Mouse (Mus musculus) T-helper 17 cell (primary cell): ENCODE data around the gene Nfatc2.

ENCODE experiments used
- in situ Hi-C, 2 experiments: fragments of 300-600 bp; cut with MboI, MseI; formaldehyde crosslinking; loops; 1 replicate in 1 of 2; 2 replicates in 1 of 2; pipeline ENCODE4 v1.15.1; 2025; ENCODE audit warnings: high pct_unique_total_duplicates in 2 of 2

Gene Nfatc2

DNA sequence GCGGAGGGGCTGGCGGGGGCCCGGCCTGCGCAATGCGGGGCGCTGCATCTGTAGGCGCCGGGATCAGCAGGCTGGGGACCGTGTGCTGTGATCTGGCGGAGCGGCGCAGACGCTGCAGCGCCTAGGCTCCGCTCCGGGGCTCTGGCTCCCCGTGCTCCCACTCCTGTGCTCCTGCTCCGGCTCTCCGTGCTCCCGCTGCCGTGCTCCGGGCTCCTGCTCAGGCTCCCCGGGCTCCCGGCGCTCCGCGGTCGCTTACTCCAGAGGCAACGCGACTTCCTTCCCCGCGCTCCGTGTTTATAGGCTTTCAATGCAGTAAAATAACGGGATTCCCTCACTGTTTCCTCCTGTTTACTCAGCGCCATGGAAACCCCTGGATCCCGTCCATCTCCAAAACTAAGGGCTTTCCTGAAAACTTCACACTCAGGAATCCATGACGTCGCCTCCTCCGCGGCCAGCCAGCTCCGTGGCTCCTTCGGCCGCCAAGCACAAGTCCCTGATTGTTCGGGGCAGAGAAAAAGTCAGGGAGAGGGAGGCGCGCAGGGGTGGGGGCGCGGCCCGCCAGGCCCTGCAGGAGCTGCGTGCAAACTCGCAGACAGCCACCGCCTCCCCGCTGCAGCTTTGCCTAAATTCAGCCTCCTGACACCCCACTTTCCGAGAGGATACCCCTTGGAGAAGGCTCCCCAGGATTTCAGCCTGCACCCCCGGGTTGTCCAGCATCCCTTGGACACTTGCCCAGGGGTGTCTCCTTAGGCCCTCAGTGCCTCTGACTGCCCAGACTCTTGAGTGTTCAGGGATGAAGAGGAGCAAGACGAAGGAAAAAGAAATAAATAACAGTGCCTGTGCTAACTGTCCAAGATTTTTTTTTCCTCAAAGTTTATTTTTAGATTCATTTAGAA lies at the start of gene Nfatc2:
TSS of gene Nfatc2 (minus strand) at position 167 of the 896 bp plus-strand sequence.
- in situ Hi-C loops = loop anchor here in 1 of 2 experiments (5.0 kb wide), 1 partner anchor 39 kb away; no protein-coding TSS in a partner anchor

DNA sequence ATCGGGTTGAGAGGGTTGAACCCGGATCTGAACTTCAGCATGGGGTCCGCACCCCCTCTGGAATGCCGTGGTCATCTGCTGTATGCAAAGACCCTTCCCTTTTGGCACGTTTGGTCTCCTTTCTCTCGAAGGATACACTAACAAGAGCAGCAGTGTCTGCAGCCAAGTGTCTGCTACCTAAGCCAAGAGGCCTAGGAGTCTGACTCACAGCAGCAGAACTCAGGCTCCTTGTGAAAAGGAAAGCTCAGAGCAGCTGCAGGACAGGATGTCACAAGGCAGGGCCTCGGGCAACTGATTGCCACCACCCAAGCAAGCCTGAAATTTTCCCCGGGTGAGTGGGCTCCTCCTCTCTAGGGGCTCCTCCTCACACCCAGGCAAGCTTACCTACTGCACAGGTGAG lies 46.7 kb upstream of the Nfatc2 start:
- in situ Hi-C loops = no loop called here

DNA sequence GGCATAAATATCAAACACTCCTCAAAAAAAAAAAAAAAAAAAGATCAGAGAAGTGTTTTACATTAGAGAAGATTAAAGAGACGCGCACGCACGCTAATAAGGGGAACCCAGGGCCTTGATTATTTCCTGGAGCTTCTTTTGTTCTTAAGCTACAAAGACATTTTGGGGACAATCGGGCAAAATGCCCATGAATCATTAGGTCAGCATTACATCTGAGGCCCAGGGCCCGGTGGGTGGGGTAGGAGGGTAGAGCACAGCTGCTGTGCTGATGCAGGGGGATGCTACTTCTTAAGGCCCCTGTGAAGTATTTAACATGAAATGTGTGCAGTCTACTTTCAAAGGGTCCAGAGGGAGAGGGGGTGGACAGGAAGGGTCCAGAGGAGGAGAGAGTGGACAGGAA lies 43.4 kb upstream of the Nfatc2 start:
- in situ Hi-C loops = no loop called here

DNA sequence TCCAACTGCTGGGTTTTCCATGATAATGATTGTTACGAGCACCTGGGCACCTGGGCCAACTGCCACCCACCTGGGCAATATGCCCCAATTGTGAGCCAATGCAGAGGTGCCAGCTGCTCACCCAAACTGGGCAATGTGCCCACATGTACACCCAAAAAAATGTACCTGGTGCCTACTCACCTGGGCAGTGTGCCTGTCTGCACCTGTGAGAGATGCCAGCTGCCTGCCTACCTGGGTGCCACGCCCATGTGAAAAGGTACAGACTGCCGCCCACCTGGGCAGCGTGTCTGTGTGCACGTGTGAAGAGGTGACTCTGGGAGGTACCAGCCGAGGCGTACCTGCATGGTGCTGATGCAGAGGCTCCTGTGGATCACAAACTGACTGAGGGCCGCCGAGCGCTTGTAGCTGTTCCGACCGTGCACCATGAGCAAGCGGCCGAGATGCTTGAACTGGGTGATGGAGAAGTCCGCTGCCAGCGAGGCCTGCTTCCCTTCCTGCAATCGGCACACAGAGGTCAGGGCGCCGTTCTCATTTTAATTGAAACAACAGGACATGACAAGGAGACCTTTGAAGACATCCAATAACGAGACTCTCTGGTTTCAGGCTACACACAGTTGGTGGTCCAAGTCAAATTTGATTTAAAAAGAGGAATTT lies 42.2 kb upstream of the Nfatc2 start:
- in situ Hi-C loops = no loop called here

DNA sequence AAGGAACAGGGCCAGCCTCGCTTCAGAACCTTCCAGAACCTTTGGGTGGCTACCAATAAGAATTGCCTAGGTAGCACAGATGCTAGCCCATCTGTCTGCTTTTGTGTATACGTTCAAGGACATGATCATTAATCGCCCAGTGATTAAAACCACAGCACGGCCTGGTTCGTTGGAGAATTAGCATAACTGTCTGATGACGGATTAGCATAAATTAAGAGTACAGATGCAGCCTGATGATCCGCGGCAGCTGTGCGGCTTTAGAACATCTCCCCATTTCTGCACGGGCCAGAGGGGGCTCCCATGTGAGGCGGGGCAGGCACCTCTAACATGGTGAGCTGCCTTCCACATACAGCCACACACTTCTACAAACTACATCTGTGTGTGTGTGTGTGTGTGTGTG lies 40.7 kb upstream of the Nfatc2 start:
- in situ Hi-C loops = no loop called here

DNA sequence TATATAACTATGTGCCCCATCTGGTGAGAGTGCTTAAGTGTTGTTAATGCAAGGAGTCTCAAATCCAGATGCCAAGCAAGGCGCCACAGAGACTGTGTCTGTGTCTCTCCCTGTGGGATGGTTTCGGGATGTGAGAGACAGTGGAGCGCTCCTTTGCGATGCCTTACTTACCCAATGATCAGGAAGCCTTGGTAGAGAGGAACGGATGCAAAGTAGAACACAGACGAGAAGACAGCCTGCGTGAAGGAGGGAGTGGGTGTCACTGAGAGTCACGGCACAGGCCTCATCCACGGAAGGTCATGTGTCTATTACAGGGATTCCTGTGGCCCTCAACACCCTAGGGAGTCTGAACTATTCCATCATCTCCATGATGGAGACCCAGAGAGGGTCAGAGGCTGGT lies 39.0 kb upstream of the Nfatc2 start:
- in situ Hi-C loops = no loop called here

DNA sequence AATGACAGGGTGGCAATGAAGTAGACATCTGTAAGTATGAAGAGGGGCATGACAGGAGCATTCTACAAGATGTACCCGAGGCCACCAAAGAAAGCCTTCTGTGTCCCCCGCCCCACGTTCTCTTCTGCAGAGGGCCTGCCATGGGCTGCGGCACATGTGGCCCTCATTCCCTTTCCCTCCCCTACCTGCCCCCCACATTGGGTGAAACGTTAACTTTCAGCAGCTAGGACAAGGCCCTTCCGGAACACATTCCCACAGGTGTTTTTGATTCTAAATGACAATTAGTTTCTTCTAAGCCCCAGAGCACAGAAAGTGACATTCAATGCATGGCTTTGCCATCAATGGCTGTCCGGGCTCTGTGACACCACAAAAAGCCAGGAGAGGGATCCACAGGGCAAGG lies 33.4 kb upstream of the Nfatc2 start:
- in situ Hi-C loops = loop anchor here (5.0 to 10.0 kb wide), 2 partner anchors 348 to 380 kb away; no protein-coding TSS in a partner anchor

DNA sequence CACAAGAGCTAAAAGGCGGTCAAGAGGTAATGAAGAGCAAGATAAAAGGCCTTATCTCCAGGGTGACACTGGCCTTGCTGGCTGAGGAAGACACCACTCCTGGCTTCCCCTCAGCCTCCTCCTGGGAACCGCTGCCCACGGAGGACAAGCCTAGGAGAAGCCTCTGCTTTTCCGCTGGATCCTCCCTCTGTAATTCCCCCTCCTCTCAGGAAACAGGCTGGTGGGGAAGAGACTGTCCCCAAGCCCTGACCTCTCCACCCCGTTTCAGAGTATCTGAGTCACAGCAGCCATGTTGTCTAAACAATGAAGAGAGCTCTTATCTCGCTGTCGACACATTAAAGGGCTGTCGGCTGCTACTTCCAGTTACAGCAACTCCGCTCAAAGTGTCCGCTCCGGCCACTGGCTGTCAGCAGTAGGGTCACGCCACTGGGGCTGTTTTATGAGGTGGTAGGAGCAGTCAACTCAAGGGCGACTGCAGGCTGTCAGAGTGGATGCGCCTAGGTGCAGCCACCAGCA lies 31.9 kb upstream of the Nfatc2 start:
- in situ Hi-C loops = loop anchor here (10.0 kb wide), 1 partner anchor 379 kb away; no protein-coding TSS in a partner anchor

DNA sequence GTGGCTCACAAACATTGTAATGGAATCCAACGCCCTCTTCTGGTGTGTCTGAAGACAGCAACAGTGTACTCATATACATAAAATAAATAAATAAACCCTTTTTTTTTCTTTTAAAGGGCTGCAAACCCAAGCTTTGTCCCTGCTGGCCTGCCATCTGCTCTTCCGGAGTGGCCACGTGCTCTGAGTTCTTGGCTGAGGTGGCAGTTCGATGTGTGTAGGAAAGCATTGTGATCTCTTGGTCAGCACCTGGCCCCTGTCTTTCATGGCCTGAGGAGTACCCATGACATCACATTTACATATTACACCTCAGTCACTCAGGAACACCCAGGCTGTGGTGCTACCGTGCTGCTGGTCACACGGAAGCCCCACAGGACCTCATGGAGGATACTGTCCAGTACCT lies 31.1 kb upstream of the Nfatc2 start:
- in situ Hi-C loops = loop anchor here (10.0 kb wide), 1 partner anchor 378 kb away; no protein-coding TSS in a partner anchor

DNA sequence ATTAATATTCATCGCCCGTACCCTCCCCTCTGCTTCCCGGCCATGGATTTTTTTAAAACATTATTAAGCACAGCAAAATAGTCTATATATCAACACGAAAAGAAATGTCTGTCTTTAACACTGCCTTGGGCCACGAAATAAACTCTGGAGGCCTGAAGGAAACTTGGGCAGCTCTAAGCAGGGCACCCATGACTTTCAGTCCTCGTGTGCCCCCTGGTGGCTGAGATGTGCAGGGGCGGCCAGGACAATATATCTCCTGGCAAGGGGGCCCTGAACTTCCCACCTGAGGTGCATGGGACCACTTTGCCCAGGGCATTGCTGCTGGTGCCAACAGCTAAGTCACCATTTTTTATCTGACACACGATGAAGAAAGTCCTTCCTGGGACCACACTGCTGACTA lies 27.3 kb upstream of the Nfatc2 start:
- in situ Hi-C loops = loop anchor here (5.0 kb wide), 1 partner anchor 156 kb away; no protein-coding TSS in a partner anchor

DNA sequence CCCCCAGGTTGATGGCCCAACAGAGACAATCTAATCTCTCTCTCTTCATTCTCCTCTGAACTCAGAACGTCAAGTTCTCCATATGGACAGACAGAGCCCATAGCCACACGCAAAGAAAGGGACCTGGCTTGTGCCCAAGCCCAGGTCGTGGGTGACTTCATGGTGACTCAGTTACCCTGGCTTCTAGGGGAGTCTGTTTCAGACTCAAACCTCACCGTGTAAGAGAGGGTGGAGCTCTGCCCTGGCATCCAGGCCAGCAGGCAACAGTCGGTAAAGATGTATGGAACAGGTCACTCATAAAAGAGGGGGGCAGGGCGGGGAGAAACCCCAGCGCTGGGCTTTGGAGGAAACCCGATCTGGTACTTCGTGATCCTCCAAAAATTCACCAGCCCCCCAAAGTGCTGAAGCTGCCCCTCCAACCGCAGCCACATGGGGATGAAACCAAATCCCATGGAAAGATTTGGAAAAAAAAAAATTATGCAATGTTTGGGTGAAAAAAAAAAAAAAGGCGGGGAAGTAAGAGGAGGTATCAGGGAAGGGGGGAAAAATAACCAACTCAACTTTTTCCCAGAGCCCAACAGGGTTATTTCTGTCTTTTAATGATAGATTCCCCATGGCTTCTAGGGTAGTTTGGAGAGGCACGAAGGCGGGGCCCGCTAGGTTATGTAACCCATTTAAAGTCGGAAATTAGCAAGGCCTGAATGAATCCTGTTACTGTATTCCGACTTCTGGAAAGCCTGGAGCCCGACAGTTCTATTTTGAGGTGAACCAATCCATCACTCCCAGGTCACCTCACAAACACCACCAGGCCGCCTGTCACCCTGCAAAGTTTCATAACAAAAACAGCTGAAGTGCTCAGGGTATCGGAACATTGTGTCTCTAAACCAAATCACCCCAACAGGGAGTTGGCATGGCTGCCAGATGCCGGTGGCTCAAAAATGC lies 26.6 kb upstream of the Nfatc2 start:
- in situ Hi-C loops = loop anchor here (5.0 kb wide), 1 partner anchor 156 kb away; no protein-coding TSS in a partner anchor

DNA sequence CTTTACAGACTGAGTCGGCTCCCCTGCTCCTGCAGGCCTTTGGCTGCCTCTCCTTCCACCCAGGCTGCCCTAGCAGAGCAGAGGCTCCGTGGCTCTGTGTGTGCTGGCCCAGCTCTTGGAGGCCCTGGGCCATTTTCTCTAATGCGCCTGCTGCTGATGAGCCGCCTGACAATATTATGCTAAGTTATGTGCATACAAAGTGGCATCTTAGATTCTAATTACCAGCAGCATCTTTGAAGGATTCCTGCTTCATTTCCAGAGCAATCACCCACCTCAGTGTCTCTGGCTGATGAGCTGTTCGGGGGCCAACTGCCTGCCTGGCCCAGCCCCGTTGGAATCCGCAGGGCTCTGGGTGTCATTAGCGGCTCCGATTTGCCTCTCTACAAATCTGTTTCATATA lies 24.9 kb upstream of the Nfatc2 start:
- in situ Hi-C loops = loop anchor here (5.0 kb wide), 1 partner anchor 154 kb away; no protein-coding TSS in a partner anchor

DNA sequence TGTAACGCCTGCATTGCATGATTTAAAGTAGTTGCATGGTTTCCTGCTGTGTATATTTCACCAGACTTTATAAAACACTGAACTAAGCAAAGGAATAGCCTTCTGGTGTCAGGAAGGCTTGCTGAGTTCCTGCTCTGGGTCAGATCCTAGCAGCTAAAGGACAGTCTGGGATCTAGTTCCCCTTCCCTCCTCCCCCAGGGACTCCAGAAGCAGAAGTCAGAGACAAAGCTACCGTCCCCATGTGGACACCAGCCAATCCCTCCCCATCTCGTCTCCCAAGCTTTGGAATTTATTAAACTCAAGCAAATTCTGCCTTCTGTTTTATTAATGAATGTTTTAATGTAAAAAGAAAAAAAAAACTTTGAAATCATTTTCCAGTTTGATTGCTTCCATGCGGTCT lies 23.6 kb upstream of the Nfatc2 start:
- in situ Hi-C loops = loop anchor here (5.0 kb wide), 1 partner anchor 153 kb away; no protein-coding TSS in a partner anchor

DNA sequence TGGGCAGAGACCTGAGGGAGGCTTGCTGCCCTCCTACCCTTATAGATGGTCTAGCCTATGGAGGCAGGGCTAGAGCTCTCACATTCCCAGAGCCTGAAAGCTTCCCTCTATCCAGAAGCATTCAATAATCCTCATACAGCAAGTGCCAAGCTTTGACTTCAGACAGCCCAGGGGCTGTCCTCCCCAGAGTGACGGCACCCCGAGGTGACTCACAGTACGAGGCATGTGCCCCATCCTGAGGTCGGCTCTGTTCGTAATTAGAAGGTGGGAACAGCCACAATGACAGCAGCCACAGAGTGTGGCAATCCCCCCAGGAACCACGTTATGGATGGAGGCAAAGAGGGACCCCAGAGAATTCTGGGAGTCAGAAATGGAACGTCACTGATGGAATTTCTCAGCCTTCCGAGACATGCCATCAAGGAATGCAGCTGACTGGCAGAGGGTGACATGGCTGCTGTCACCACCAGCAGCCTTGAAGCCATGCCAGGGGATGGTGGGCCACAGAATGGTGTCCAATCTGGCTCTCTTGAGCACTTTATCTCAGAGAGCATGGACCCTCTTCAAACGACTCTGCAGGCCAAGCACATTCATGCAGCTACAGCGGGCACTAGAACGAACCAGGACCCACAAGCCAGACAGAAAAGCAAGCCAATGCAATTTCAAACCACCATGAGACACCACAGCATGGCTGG lies 19.8 kb upstream of the Nfatc2 start:
- in situ Hi-C loops = no loop called here

DNA sequence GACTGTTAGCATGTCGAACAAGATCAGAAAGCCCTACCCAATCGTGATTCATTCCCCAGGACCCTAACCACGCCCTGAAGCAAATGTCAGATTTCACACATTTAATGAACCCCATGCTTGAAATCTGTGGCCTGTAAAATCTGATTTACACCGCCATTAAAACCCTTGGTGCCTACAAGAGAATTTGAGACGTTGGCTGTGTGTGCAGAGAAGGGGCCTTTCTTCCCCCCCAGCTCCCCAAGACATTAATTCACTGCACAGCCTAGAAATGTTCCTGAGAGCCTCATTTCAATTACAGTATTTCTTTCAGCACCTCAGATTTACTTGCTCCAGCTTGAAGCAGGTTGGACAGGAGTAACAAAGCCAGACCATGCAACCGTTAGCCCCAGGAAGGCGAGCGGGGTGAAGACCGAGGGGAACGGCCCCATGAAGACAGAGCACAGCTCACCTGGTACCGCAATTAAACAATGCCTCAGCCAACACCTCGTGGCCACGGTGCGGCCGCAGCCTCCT lies 16.8 kb upstream of the Nfatc2 start:
- in situ Hi-C loops = no loop called here

DNA sequence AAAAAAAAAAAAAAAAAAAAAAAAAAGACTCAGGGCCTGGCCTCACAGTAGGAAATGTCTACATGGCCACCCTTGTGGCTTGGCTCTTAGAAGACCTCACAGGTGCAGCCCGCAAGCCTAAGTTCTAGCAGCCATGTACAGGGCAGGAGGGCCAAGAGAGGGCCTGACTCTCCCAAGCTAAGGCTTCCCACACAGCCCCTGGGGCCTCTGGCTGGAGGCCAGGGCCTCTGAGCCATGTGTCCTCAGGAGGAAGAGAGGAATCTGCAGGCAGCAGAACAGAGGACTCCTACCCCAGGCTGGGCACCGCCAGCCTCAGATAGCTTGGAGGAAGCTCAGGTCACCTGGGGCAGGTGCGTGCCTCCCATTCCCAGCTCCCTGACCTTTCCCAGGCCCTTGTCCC lies 13.7 kb upstream of the Nfatc2 start:
- in situ Hi-C loops = no loop called here

DNA sequence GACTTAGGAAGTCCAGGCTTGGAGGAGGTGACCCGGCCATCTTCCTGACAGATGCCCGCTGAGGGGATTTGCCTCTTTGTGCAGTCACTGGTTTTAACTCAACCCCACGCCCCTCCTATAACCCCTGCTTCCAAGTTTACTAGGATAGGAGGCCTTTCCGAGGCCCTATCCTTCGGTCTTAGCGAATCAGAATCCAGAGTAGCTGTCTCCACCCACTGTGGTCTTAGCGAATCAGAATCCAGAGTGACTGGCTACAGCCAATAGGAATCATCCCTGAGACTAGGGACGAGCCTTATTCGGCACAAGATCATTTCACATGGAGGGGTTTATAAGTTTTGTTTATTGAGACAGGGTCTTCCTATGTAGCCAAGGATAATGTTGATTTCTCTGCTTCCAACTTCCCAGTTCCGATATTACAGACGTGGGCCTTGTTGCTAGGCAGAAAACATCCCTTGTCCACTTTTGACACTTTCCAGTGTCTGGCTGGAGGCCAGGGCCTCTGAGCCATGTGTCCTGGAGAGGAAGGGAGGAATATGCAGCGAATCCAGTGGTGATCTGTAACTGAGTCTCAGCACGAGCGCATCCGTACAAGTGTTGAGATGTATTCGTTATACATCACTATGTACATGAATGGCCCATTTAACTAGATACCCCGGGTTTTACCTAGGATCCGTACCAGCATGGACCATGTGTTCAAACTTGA lies 12.9 kb upstream of the Nfatc2 start:
- in situ Hi-C loops = no loop called here

DNA sequence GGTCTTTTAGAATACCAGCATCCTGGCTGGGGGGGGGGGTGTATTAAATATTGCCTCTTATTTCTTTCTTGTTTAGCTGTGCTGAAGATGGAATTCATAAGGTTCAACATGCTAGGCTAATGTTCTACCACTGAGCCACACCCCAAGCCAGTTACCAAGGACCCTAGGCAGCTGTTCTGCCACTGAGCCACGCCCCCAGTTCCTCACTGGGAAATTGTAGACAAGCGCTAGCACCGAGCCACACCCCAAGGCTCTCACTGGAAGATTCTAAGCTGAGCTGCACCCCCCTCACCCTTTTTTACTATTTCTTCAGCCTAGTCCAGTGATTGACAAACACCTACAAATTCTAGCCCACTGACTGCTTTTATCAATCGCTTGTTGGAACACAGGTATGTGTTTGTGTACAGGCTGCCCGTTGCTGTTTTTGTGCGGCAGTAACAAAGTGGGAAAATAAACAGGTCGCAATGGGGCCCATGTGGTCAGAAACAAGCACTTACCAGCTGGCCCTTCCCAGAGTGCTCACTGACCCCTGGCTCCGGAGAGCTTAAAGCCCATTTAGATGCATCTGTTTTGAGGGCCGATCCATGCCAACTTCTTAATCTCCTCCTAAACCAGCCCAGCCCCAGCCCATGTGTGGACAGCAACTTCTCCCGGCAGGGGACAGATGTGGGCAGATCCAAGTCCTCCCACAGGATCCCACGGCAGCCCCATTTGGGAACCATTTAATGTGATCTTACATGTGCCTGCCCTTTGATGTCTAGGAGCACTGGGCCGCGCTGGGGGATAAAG lies 11.8 kb upstream of the Nfatc2 start:
- in situ Hi-C loops = no loop called here

DNA sequence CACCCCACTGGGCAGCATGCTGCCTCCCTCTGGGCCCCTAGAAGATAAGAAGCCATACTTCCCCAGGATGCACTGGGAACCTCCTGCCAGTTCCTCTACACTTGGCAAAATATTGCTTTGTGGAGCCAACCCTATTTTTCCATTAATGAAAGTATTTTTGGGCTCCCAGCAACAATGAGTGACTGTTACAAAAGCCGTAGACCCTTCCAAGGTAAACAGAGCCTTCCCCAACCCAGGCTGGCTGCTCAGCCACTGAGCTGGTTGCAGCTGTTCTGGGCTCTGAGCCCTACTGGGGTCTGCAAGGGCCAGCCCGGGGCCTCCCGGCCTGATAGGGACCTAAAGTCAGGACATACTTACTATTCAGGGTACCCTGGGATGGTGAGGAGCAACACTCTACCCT lies 9.5 kb upstream of the Nfatc2 start:
- in situ Hi-C loops = no loop called here
